Mouse (Mus musculus) heart, postnatal 10 days (tissue): ENCODE results near the gene Myocos. TPM values are rescaled to one million over a fixed set of nuclear protein-coding genes. Genes with fewer than 3 reads are reported as not detected.
"Not testable (repeated sequence)": the region's sequence is repeated elsewhere in the genome, so short reads cannot be mapped to it uniquely, and the experiment has no call there.

Experiments
- DNase-seq, 2 experiments: peaks; one replicate each; pipeline ENCODE4 v3.0.0; 2021
- intact Hi-C: fragments of 180-260 bp; cut with DNase I; formaldehyde crosslinking; loops from one replicate; pipeline ENCODE4 v1.15.1; 2025
- total RNA-seq, 2 experiments: library from RNA; stranded (reverse); gene quantifications; 2 replicates each; pipeline ENCODE4 v1.2.3; 2021

Gene Myocos
- total RNA-seq: not detected

- DNase-seq: no peak
- intact Hi-C loops: no loop called here
Measured at GRCm38 (mm10) chr1:162658119-162658518, at the start of gene Myocos. TSS of gene Myocos (minus strand) at chr1:162658219.

- intact Hi-C loops: no loop called here
Measured at GRCm38 (mm10) chr1:162700389-162701066, 42.5 kb upstream of the Myocos start.

GRCm38 (mm10) chr1:162697866-162698265, 39.8 kb upstream of the Myocos start:
- no peak for DNase-seq
- intact Hi-C loops: no loop called here

More at GRCm38 (mm10) chr1:162700389-162701066, 42.5 kb upstream of the Myocos start:
- no peak for DNase-seq

DNA sequence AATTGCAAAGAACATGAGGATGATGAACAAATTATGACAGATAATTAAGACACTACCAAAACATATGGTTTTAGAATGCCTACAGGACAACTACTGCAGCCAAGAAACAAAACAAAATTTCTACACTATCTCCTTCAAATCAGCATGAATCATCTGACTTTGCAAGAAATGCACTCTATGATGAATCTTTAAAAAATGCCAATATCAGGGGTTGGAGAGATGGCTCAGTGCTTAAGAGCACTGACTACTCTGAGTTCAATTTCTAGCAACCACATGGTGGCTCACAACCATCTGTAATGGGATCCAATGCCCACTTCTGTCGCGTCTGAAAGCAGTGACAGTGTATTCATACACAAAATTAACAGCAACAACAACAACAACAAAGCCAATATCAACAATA, 35.7 kb upstream of the Myocos start:
- intact Hi-C loops: no loop called here
- no peak for DNase-seq

GRCm38 (mm10) chr1:162665486-162666174, 7.6 kb upstream of the Myocos start:
- peak in 1 of 2 experiments; percentile 24 for DNase-seq
- intact Hi-C loops: loop anchor here (1.0 kb wide), 2 partner anchors 115 to 307 kb away; no protein-coding TSS in a partner anchor

DNA sequence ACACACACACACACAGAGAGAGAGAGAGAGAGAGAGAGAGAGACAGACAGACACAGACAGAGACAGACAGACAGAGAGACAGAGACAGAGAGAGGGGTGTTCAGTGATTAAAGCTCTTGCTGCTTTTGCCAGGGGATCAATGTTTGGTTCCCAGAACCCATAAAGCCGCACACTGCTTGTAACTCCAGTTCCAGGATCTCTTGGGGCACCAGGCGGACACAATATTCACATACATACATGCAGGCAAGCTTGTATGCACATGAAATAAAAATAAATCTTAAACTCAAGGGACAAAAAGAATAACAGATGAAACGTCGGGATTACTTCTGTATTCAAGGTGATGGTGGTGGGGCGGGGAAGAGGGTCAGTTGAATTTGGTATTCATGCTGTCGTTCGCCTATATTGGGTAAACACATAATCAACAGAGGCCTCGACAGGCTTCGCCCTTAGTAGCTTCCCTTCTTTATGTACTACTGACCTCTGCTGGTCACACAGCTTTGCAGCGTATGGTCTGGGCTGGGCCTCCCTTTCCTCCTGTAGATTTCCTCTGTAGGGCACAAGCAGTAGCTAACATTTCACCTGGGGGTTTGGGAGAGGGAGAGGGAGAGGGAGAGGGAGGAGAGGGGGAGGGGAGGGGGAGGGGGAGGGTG, 6.9 kb upstream of the Myocos start:
- peak; percentile 82 to 85 for DNase-seq
- intact Hi-C loops: loop anchor here (1.0 kb wide), 2 partner anchors 115 to 307 kb away; no protein-coding TSS in a partner anchor

DNA sequence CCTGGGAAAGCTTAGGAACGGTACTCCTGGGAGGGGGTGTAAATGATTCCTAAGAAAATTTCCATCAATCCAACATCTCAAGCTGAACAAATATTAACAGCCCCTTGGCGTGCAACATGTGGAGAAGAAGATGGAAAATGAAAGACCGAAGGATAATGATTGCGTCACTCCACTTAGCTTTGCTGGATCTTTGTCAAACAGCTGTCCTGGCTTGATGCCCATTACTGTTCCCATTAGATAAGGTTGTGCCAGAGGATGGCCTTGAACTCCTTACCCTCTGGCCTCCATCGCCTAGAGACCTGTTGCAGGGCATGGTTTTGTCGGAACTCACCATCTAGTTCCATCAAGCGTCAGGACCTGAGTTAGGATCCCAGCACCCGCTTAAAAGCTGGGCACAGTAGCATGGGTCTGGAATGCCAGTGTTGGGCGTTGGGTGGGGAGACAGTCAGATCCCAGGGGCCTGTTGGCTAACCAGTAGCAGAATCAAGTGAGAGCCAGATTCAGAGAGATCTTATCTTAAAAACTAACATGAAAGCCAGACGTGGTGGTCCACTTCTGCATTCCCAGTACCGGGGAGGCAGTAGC, 2.3 kb upstream of the Myocos start:
- intact Hi-C loops: no loop called here

GRCm38 (mm10) chr1:162648416-162648815, 9.6 kb downstream of the Myocos start:
- intact Hi-C loops: no loop called here
- DNase-seq: no peak

More for the DNA sequence above, 2.3 kb upstream of the Myocos start:
- peak in 1 of 2 experiments; percentile 34 for DNase-seq

GRCm38 (mm10) chr1:162646083-162646686, 11.8 kb downstream of the Myocos start:
- DNase-seq: no peak
- intact Hi-C loops: no loop called here

- intact Hi-C loops: no loop called here
- DNase-seq: peak; percentile 76 to 79
Measured at GRCm38 (mm10) chr1:162643752-162644151, 14.3 kb downstream of the Myocos start.

- intact Hi-C loops: no loop called here
- DNase-seq: no peak
Measured at GRCm38 (mm10) chr1:162642591-162642990, 15.4 kb downstream of the Myocos start.

DNA sequence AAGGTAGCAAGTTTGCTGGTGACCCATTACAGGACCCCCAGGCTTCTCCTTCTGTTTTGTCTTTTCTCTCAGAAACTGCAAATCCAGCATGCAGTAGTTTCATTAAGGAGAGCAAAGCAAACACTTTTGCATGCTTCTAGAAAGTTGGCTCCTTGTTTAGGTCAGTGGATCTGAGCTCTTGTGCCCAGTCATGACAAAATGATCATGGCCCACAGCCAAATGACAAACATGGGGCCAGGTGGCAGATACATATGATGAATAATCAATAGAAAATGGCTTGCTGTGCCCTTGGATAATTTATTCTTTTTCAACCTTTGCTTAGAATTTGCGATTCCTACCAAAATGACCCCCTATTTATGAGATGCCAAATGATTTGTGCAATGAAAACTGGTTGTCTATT, 18.2 kb downstream of the Myocos start:
- no peak for DNase-seq
- intact Hi-C loops: no loop called here

GRCm38 (mm10) chr1:162639051-162639750, 18.8 kb downstream of the Myocos start, which contains the start of gene Myoc:
TSS of gene Myoc (plus strand) at chr1:162639155.
- intact Hi-C loops: no loop called here
- DNase-seq: peak; percentile 17 to 38

GRCm38 (mm10) chr1:162638535-162638934, 19.5 kb downstream of the Myocos start:
- DNase-seq: no peak
- intact Hi-C loops: no loop called here

DNA sequence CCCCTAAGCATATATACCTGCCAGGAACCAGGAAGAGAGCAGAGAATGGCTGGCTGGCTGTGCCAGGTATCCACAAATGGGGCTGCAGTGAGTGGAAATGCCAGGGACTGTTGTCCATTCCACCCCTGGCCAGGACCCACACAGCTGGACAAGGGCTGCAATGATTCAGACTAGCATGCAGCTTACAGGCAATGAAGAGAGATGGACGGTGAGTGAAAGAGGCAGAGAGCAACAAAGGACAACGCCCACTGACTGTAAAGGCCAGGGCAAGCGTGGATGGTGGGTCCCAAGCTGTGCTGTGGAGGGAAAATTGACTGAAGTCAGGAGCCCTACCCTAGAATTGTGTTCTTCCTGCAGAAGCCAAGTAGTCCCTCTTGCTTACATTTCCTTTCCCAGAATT, 21.5 kb downstream of the Myocos start:
- intact Hi-C loops: no loop called here
- no peak for DNase-seq

DNA sequence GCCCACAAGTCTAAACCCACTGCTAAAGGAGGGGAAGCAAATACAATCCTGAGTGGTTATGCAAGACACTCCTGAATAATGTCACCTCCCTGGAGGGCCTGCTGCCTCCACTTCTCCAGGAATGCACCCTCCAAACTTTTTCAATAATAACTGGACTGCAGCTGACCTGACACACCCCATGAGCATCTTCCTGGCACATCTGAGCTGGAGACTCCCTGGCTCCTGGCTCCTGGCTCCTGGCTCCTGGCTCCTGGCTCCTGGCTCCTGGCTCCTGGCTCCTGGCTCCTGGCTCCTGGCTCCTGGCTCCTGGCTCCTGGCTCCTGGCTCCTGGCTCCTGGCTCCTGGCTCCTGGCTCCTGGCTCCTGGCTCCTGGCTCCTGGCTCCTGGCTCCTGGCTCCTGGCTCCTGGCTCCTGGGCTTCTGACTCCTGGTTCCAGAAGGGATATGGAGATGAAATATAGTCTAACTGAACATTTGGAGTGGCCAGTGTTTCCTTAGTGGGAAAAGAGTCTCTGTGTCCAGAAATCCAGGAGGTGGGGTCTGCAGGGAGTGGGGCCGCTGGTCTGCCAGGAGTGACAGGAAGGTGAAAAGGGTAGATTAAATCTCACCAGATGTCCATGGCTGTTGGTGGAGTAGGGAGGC, 22.6 kb downstream of the Myocos start:
- intact Hi-C loops: not testable (repeated sequence)
- DNase-seq: peak; percentile 31 to 36

GRCm38 (mm10) chr1:162628326-162628725, 29.7 kb downstream of the Myocos start:
- intact Hi-C loops, DNase-seq: not testable (repeated sequence)

- DNase-seq, intact Hi-C loops: not testable (repeated sequence)
Measured at GRCm38 (mm10) chr1:162627821-162628220, 30.2 kb downstream of the Myocos start.

DNA sequence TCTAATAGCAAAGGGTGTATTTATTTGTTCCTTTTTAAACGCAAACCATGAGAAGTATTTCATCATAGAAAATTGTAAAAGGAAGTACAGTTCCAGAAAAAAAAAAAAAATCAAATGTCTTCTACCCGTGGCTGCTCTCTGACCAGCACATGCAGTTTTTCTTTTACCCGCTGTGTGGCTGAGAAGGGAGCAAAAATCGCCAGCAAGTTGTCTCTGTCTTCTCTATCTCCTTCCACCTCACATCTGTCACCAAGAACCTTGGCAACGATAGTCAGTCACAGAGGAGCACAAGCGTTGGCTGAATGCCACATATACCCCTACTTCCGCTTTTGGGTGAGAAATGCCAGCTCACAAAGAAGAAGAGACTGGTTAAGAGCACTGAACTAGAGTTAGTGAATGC, 32.8 kb downstream of the Myocos start:
- peak in 1 of 2 experiments; percentile 19 for DNase-seq
- intact Hi-C loops: no loop called here
